Mouse (Mus musculus) limb, embryonic 11.5 days (tissue): ENCODE measurements at regions not wholly inside any gene's neighbourhood (a gene's known extent, or its start where the extent isn't known, plus 50 kb on each side); places are given as distances from the start of the nearest gene placed in this dataset.

Experiments
- ATAC-seq: fragments of 200-750 bp; cut with Nextera tagmentation; 2 replicates; pipeline ENCODE4 v1.8.0; 2017; ENCODE audit warnings: low read depth; ENCODE audit not compliant: insufficient number of reproducible peaks, low FRiP score, low TSS enrichment
- DNase-seq: peaks from one replicate; pipeline ENCODE4 v3.0.0-alpha.2; 2015; ENCODE audit warnings: low spot score
- H3K27ac ChIP-seq: fragments of 300-500 bp; sonication (generic); replicated peaks from 2 replicates; pipeline ENCODE4 v1.5.1; 2014; ENCODE audit warnings: low read depth, mild to moderate bottlenecking, low read length
- H3K27me3 ChIP-seq: fragments of 300-500 bp; sonication (generic); 2 replicates; pipeline ENCODE4 v1.6.1; 2014; ENCODE audit warnings: mild to moderate bottlenecking, low read length, mixed read lengths; ENCODE audit not compliant: control insufficient read depth, insufficient read depth
- H3K36me3 ChIP-seq: fragments of 300-500 bp; sonication (generic); 2 replicates; pipeline ENCODE4 v1.6.1; 2014; ENCODE audit warnings: mild to moderate bottlenecking, low read length, moderate library complexity, mixed read lengths; ENCODE audit not compliant: control insufficient read depth, insufficient read depth
- H3K4me1 ChIP-seq: fragments of 300-500 bp; sonication (generic); 2 replicates; pipeline ENCODE4 v1.6.1; 2014; ENCODE audit warnings: low read length, mixed read lengths; ENCODE audit not compliant: control insufficient read depth, insufficient read depth
- H3K4me2 ChIP-seq: fragments of 300-500 bp; sonication (generic); 2 replicates; pipeline ENCODE4 v1.6.1; 2014; ENCODE audit warnings: low read depth, mild to moderate bottlenecking, moderate library complexity; ENCODE audit not compliant: severe bottlenecking
- H3K4me3 ChIP-seq: fragments of 300-500 bp; sonication (generic); 2 replicates; pipeline ENCODE4 v1.5.1; 2014; ENCODE audit warnings: low read depth, low read length
- H3K9ac ChIP-seq: fragments of 300-500 bp; sonication (generic); 2 replicates; pipeline ENCODE4 v1.6.1; 2014; ENCODE audit warnings: mild to moderate bottlenecking, low read length
- H3K9me3 ChIP-seq: fragments of 300-500 bp; sonication (generic); 2 replicates; pipeline ENCODE4 v1.6.1; 2016; ENCODE audit warnings: low read length; ENCODE audit not compliant: control insufficient read depth
- WGBS: fragments of 180-500 bp; shearing (Covaris S2); extraction: QIAGEN DNeasy Blood & Tissue Kit; methylation state at CpG from one replicate; pipeline ENCODE4 v1.1.7; 2014; 5-methylcytosine and 5-hydroxymethylcytosine counted together

GRCm38 (mm10) chr16:76680061-76680911, 306.7 kb upstream of the Nrip1 start:
- Histone ChIP-seq H3K9ac (peak overlapping the region; percentile 28; the same call in 1 of the 2 replicates), H3K9me3 (no peaks in the 10 kb centered on the region), H3K4me3 (peak overlapping the region; percentile 11; the same call in 1 of the 2 replicates), H3K27ac (peak overlapping the region; percentile 57), H3K4me2 (peak overlapping the region; percentile 43), H3K36me3 (no peaks in the 10 kb centered on the region), H3K4me1 (no peaks in the 10 kb centered on the region), H3K27me3 (no peaks in the 10 kb centered on the region)
- ATAC-seq (peak; percentile 35; the same call in 1 of the 2 replicates), DNase-seq (peak; percentile 48)
- 47% methylated on average over 19 of the region's 19 CpGs for WGBS

GRCm38 (mm10) chr16:76678885-76679284, 305.3 kb upstream of the Nrip1 start:
- no peak overlapping the region for H3K9ac ChIP-seq
- H3K27me3 ChIP-seq, result no peaks in the 10 kb centered on the region
- no peaks in the 10 kb centered on the region for H3K36me3 ChIP-seq
- no peak overlapping the region for H3K27ac ChIP-seq
- no peak for DNase-seq
- no peak for ATAC-seq
- no peak overlapping the region for H3K4me2 ChIP-seq
- H3K4me3 ChIP-seq, result no peak overlapping the region
- WGBS, result 81% methylated on average over 3 of the region's 3 CpGs
- H3K9me3 ChIP-seq, result no peaks in the 10 kb centered on the region
- no peaks in the 10 kb centered on the region for H3K4me1 ChIP-seq

GRCm38 (mm10) chr16:76669795-76670194, 296.2 kb upstream of the Nrip1 start:
- 91% methylated on average over 4 of the region's 4 CpGs for WGBS
- no peak for ATAC-seq

DNA sequence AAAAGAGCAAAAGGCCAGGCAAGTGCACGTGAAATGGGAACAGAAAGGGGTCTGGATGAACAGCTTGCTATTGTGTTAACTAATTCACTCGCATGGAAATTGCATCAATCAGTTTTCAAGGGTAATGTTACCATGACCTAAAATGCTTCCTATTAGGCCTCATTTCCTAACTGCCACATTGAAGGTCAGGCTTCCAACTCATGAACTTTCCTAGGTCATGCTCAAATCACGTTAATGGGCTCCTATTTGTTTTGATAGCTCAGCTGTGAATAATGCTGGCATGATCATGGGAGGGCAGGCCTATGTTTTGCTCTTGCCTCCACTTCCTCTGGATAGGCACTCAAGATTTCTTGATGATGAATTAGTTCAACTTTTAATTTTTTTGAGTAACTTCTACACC, 293.4 kb upstream of the Nrip1 start:
- DNase-seq (no peak), ATAC-seq (no peak)
- Histone ChIP-seq H3K36me3 (no peaks in the 10 kb centered on the region), H3K4me1 (no peaks in the 10 kb centered on the region), H3K9ac (no peak overlapping the region), H3K4me3 (no peak overlapping the region), H3K4me2 (no peak overlapping the region), H3K27me3 (no peaks in the 10 kb centered on the region), H3K27ac (no peak overlapping the region), H3K9me3 (no peaks in the 10 kb centered on the region)
- WGBS, result 69% methylated on average over 3 of the region's 3 CpGs

More at GRCm38 (mm10) chr16:76669795-76670194, 296.2 kb upstream of the Nrip1 start:
- no peak for DNase-seq
- H3K36me3 ChIP-seq, result no peaks in the 10 kb centered on the region
- H3K4me3 ChIP-seq, result no peak overlapping the region
- no peak overlapping the region for H3K4me2 ChIP-seq
- H3K4me1 ChIP-seq, result no peaks in the 10 kb centered on the region
- no peaks in the 10 kb centered on the region for H3K9me3 ChIP-seq
- no peaks in the 10 kb centered on the region for H3K27me3 ChIP-seq
- no peak overlapping the region for H3K27ac ChIP-seq
- no peak overlapping the region for H3K9ac ChIP-seq

DNA sequence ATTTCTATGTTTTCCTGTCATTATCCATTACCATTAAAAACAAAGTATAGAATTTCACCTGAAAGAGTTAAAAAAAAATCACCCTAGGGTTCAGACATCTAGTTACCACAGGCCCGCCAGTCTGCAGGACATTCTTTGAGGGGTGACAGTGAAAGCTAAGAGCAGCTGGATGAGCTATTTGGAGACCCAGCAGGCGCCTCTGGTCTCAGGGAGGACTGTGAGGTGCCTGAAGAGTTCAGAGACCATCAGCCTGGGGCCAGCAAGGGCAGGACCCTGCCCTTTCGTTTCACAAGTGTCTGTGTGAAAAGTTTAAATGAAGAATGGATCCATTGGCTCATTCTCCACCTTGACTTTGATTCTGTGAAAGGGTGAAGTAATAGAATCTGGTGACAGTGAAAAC, 281.5 kb upstream of the Nrip1 start:
- Histone ChIP-seq H3K9ac (no peak overlapping the region), H3K4me3 (no peak overlapping the region), H3K27ac (no peak overlapping the region), H3K36me3 (no peaks in the 10 kb centered on the region), H3K27me3 (no peaks in the 10 kb centered on the region), H3K9me3 (no peaks in the 10 kb centered on the region), H3K4me1 (no peaks in the 10 kb centered on the region), H3K4me2 (no peak overlapping the region)
- 11% methylated on average over 3 of the region's 3 CpGs for WGBS
- ATAC-seq (no peak), DNase-seq (no peak)

DNA sequence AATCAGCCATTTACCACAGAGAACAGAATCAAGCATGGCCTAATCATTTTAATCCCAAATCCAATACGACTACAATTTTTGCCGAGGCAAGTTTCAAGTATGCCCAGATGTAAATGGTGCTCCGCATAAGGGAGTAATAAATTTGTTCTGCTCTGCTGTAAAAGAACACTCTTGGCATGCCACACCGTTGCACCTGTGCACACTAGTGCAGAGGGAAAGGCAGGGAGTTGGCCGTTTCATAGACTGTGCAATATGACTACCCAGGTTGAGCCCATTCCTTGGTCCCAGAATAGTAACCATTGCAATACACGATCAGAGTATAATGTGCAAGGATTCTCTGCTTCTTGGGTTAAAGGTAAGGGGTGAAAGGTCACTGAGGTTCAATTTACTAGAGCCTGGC, 270.7 kb upstream of the Nrip1 start:
- ATAC-seq (no peak), DNase-seq (peak; percentile 14)
- WGBS, result 83% methylated on average over 6 of the region's 6 CpGs
- H3K9ac ChIP-seq, result no peak overlapping the region
- no peaks in the 10 kb centered on the region for H3K27me3 ChIP-seq
- no peaks in the 10 kb centered on the region for H3K9me3 ChIP-seq
- no peak overlapping the region for H3K4me2 ChIP-seq
- H3K4me1 ChIP-seq, result no peaks in the 10 kb centered on the region
- H3K36me3 ChIP-seq, result no peaks in the 10 kb centered on the region
- H3K27ac ChIP-seq, result no peak overlapping the region
- no peak overlapping the region for H3K4me3 ChIP-seq

DNA sequence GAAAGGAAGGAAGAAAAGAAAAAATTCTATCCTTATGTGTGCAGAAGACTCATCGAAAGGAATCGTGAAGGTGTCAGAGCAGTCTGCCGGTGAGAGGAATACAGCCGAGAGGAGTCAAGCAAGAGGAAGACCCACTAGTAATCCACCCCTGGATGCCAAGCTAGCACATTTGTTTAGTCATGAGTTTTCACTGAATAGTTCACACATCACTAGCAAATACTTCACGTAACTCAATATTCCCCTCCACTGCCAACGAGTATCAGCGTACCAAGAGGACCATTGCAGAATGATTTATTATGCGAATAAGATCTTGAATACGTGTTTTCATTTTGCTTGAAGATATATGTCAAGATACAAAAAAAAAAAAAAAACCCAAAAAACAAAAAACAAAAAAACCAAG, 270.2 kb upstream of the Nrip1 start:
- H3K4me1 ChIP-seq, result no peaks in the 10 kb centered on the region

GRCm38 (mm10) chr16:76635169-76635568, 261.5 kb upstream of the Nrip1 start:
- WGBS, result 80% methylated on average over 9 of the region's 9 CpGs
- ATAC-seq (no peak), DNase-seq (no peak)
- Histone ChIP-seq H3K27me3 (no peaks in the 10 kb centered on the region), H3K27ac (no peak overlapping the region), H3K36me3 (no peaks in the 10 kb centered on the region), H3K4me3 (no peak overlapping the region), H3K4me1 (no peaks in the 10 kb centered on the region), H3K9ac (no peak overlapping the region), H3K9me3 (no peaks in the 10 kb centered on the region), H3K4me2 (no peak overlapping the region)

More for the DNA sequence above, 270.2 kb upstream of the Nrip1 start:
- Histone ChIP-seq H3K27me3 (no peaks in the 10 kb centered on the region), H3K27ac (no peak overlapping the region), H3K9ac (no peak overlapping the region), H3K4me3 (no peak overlapping the region), H3K36me3 (no peaks in the 10 kb centered on the region), H3K4me2 (no peak overlapping the region), H3K9me3 (no peaks in the 10 kb centered on the region)
- DNase-seq (peak; percentile 14), ATAC-seq (no peak)
- 92% methylated on average over 9 of the region's 9 CpGs for WGBS
